Mouse (Mus musculus) CH12.LX (cell line): ENCODE results near the gene Serpinh1.

Experiments used
- BHLHE40 ChIP-seq: IDR thresholded peaks from 2 replicates; pipeline ENCODE4 v1.6.1; 2011; ENCODE audit warnings: mild to moderate bottlenecking, low read depth, low read length, improper control_type of control experiment
- CHD1 ChIP-seq: IDR thresholded peaks from 2 replicates; pipeline ENCODE4 v1.6.1; 2012; ENCODE audit warnings: low read depth, low read length, improper control_type of control experiment, inconsistent platforms
- CTCF ChIP-seq, 2 experiments: IDR thresholded peaks in 1 of 2; conservative IDR thresholded peaks in 1 of 2; 2 replicates each; pipeline ENCODE4 v1.5.1; 2011 to 2012; ENCODE audit warnings: low read depth in 2 of 2, low read length in 2 of 2, improper control_type of control experiment in 1 of 2, inconsistent platforms in 1 of 2, mild to moderate bottlenecking in 1 of 2, moderate library complexity in 1 of 2
- E2F4 ChIP-seq: IDR thresholded peaks from 2 replicates; pipeline ENCODE4 v1.6.1; 2011; ENCODE audit warnings: low read depth, low read length, improper control_type of control experiment; ENCODE audit not compliant: insufficient replicate concordance
- EP300 ChIP-seq: IDR thresholded peaks from 2 replicates; pipeline ENCODE4 v1.6.1; 2011; ENCODE audit warnings: low read length, improper control_type of control experiment
- MYC ChIP-seq: IDR thresholded peaks from 2 replicates; pipeline ENCODE4 v1.6.1; 2011; ENCODE audit warnings: low read depth, mild to moderate bottlenecking, improper control_type of control experiment, low read length
- POLR2A ChIP-seq: IDR thresholded peaks from 2 replicates; pipeline ENCODE4 v1.6.1; 2011; ENCODE audit warnings: low read depth, mild to moderate bottlenecking, improper control_type of control experiment, low read length
- POLR2AphosphoS2 ChIP-seq: IDR thresholded peaks from 2 replicates; pipeline ENCODE4 v1.6.1; 2011; ENCODE audit warnings: low read depth, low read length, improper control_type of control experiment
- ZMIZ1 ChIP-seq: IDR thresholded peaks from 2 replicates; pipeline ENCODE4 v1.6.1; 2012; ENCODE audit warnings: low read depth, mild to moderate bottlenecking, inconsistent platforms, low read length, improper control_type of control experiment

- TF ChIP-seq POLR2AphosphoS2 (no peak), BHLHE40 (no peak), CTCF (conservative IDR thresholded peaks at IDR 0.05 in 1 of 2, IDR thresholded peaks at IDR 0.05 in 1 of 2; ENCODE audit: low read depth in 2 of 2, low read length in 2 of 2) (no peak), POLR2A (no peak), EP300 (no peak), E2F4 (no peak), ZMIZ1 (no peak), MYC (no peak), CHD1 (no peak)
Observed at GRCm38 (mm10) chr7:99393711-99394325, 40.8 kb upstream of the Serpinh1 start.
